Comparison of ENCODE assay signal across 8 mouse cellular contexts in genomic region chr2:131186343-131186742, GRCm38 (mm10). TPM values are rescaled to one million over a fixed set of nuclear protein-coding genes. Genes with fewer than 3 reads are reported as not detected.
DNase-seq lines count a peak whose midpoint lies in the region; ATAC-seq and TF ChIP-seq lines count a peak whose summit lies in the region.

No protein-coding gene starts in this region.

- no peaks in the 10 kb centered on the region for H3K36me3 ChIP-seq in heart, adult 2 months (ENCODE audit: control insufficient read depth, insufficient read depth, low read length)
- H3K36me3 ChIP-seq in E14TG2a.4 (ENCODE audit: insufficient read depth, low read length), result peaks cover 22% of the 10 kb centered on the region
- no peaks in the 10 kb centered on the region for H3K36me3 ChIP-seq in forebrain, embryonic 16.5 days (ENCODE audit: control insufficient read depth, insufficient read depth)
- peaks cover 31% of the 10 kb centered on the region for H3K36me3 ChIP-seq in liver, embryonic 14.5 days (replicated peaks; ENCODE audit: control insufficient read depth, insufficient read depth, low read depth)

- H3K79me2 ChIP-seq in heart, adult 2 months (replicated peaks; ENCODE audit: control insufficient read depth, insufficient read depth, low read length), result no peaks in the 10 kb centered on the region

- DNase-seq in heart, adult 2 months, result no peak
- no peak for DNase-seq in heart, postnatal 14 days
- DNase-seq in liver, embryonic 14.5 days (ENCODE audit: low read depth in 3 of 3, low spot score in 3 of 3), result no peak
- no peak for DNase-seq in ovary, postnatal 10 days (ENCODE audit: low spot score)
- no peak for DNase-seq in ovary, postnatal 14 days (ENCODE audit: low spot score)

- H3K9ac ChIP-seq in heart, adult 2 months (ENCODE audit: low read depth, low read length), result peak overlapping the region; percentile 70
- peak overlapping the region; percentile 80 for H3K9ac ChIP-seq in forebrain, embryonic 16.5 days (replicated peaks; ENCODE audit: low read depth, low read length)
- peak overlapping the region; percentile 95 for H3K9ac ChIP-seq in liver, embryonic 14.5 days (replicated peaks)

- TF ChIP-seq POLR2A in heart, adult 2 months (IDR thresholded peaks at IDR 0.05; ENCODE audit: insufficient read depth, low read depth, low read length), result no peak; the same call in 1 of the 2 replicates

- TF ChIP-seq EP300 in heart, adult 2 months (IDR thresholded peaks at IDR 0.05; ENCODE audit: insufficient read depth, low read depth, low read length), result no peak
- no peak for TF ChIP-seq EP300 in liver, embryonic 14.5 days (IDR thresholded peaks at IDR 0.05; ENCODE audit: low read depth)

- H3K4me1 ChIP-seq in heart, adult 2 months (ENCODE audit: control insufficient read depth, insufficient read depth, low read length), result peaks cover 5% of the 10 kb centered on the region
- peaks cover 45% of the 10 kb centered on the region for H3K4me1 ChIP-seq in E14TG2a.4 (replicated peaks; ENCODE audit: low read depth, low read length)
- peaks cover 29% of the 10 kb centered on the region for H3K4me1 ChIP-seq in forebrain, embryonic 16.5 days (replicated peaks; ENCODE audit: control insufficient read depth, insufficient read depth, low read length)
- H3K4me1 ChIP-seq in liver, embryonic 14.5 days (replicated peaks; ENCODE audit: control insufficient read depth in 2 of 2, insufficient read depth in 2 of 2, low read length in 1 of 2), result peaks cover 27 to 34% of the 10 kb centered on the region in 2 experiments

- ATAC-seq in forebrain, embryonic 16.5 days, result peak; percentile 9; the same call in 1 of the 2 replicates
- ATAC-seq in liver, embryonic 14.5 days (ENCODE audit: insufficient read depth), result peak; percentile 50
- ATAC-seq in cerebellum, adult (ENCODE audit: insufficient number of reproducible peaks, low FRiP score, low TSS enrichment), result no peak

- H3K4me2 ChIP-seq in forebrain, embryonic 16.5 days (ENCODE audit: low read length), result peak overlapping the region; percentile 87
- peak overlapping the region; percentile 98 for H3K4me2 ChIP-seq in liver, embryonic 14.5 days (ENCODE audit: low read depth)

- H3K27ac ChIP-seq in heart, adult 2 months, result peak overlapping the region; percentile 70
- no peak overlapping the region for H3K27ac ChIP-seq in forebrain, embryonic 16.5 days (ENCODE audit: low read length)
- peak overlapping the region; percentile 90 for H3K27ac ChIP-seq in liver, embryonic 14.5 days

- no peak for TF ChIP-seq CTCF in heart, adult 2 months (IDR thresholded peaks at IDR 0.05)
- TF ChIP-seq CTCF in E14TG2a.4 (conservative IDR thresholded peaks at IDR 0.05; ENCODE audit: low read length), result no peak
- no peak for TF ChIP-seq CTCF in liver, embryonic 14.5 days (IDR thresholded peaks at IDR 0.05; ENCODE audit: low read depth)

- no peaks in the 10 kb centered on the region for H3K9me3 ChIP-seq in E14TG2a.4 (ENCODE audit: low read length)
- no peaks in the 10 kb centered on the region for H3K9me3 ChIP-seq in forebrain, embryonic 16.5 days (ENCODE audit: control insufficient read depth, low read length)
- no peaks in the 10 kb centered on the region for H3K9me3 ChIP-seq in liver, embryonic 14.5 days (ENCODE audit: control insufficient read depth, low read length)

- no peaks in the 10 kb centered on the region for H3K27me3 ChIP-seq in heart, adult 2 months (ENCODE audit: control insufficient read depth, insufficient read depth, low read length)
- H3K27me3 ChIP-seq in E14TG2a.4 (ENCODE audit: insufficient read depth, low read length), result peaks cover 18% of the 10 kb centered on the region
- H3K27me3 ChIP-seq in forebrain, embryonic 16.5 days (replicated peaks; ENCODE audit: control insufficient read depth, insufficient read depth, low read length), result no peaks in the 10 kb centered on the region
- no peaks in the 10 kb centered on the region for H3K27me3 ChIP-seq in liver, embryonic 14.5 days (ENCODE audit: control insufficient read depth, insufficient read depth, low read length)

- intact Hi-C loops in heart, adult 2 months (cut with DNase I), result loop anchor here (10.0 kb wide), 1 partner anchor 168 kb away; the partner anchor contains the start of gene Rnf24
- intact Hi-C loops in heart, postnatal 14 days (cut with DNase I), result no loop called here

- peak overlapping the region; percentile 63 for H3K4me3 ChIP-seq in heart, adult 2 months
- peak overlapping the region; percentile 87 for H3K4me3 ChIP-seq in E14TG2a.4 (replicated peaks; ENCODE audit: low read length)
- peak overlapping the region; percentile 73 for H3K4me3 ChIP-seq in forebrain, embryonic 16.5 days (replicated peaks; ENCODE audit: low read length)
- peak overlapping the region; percentile 64 to 78 for H3K4me3 ChIP-seq in liver, embryonic 14.5 days (ENCODE audit: insufficient read depth in 1 of 2, low read depth in 2 of 2, low read length in 2 of 2)

- 3% methylated on average over 14 of the region's 14 CpGs for WGBS in heart, adult 2 months
- whole genome bisulfite sequencing in forebrain, embryonic 16.5 days, result 3% methylated on average over 14 of the region's 14 CpGs
- WGBS in liver, embryonic 14.5 days (ENCODE audit: insufficient replicate concordance), result 6% methylated on average over 14 of the region's 14 CpGs

RNA-seq across cellular contexts. Expression of gene Cdc25b, which starts 0.4 kb away (rescaled TPM):
- 10 to 100 TPM in 1 of 2 experiments, 1 to 10 TPM in 1; 4.3 to 10.3 TPM for total RNA-seq in heart, adult 2 months (2021)
- 9.8 and 12.5 TPM in 2 replicates for polyA plus RNA-seq in heart, adult 2 months (2012; rRNA removed)
- 10 to 100 TPM; 12.2 to 14.4 TPM for total RNA-seq in heart, postnatal 14 days (2021)
- 33.6 and 35.9 TPM in 2 replicates for polyA plus RNA-seq in forebrain, embryonic 16.5 days (2015; fragmentation: Nextera tagmentation; extraction: Ambion mirVana)
- polyA plus RNA-seq in liver, embryonic 14.5 days (2012; rRNA removed), result 156 and 166 TPM in 2 replicates
- polyA plus RNA-seq in liver, embryonic 14.5 days (2014; fragmentation: Nextera tagmentation; extraction: Ambion mirVana), result 184 and 209 TPM in 2 replicates

RNA-seq across cellular contexts. Expression of gene Spef1, which starts 0.7 kb away (rescaled TPM):
- 1 to 10 TPM; 4.4 to 5.2 TPM for total RNA-seq in heart, adult 2 months (2021)
- 3.3 and 4.0 TPM in 2 replicates for polyA plus RNA-seq in heart, adult 2 months (2012; rRNA removed)
- 1 to 10 TPM; 7.6 to 8.3 TPM for total RNA-seq in heart, postnatal 14 days (2021)
- polyA plus RNA-seq in forebrain, embryonic 16.5 days (2015; fragmentation: Nextera tagmentation; extraction: Ambion mirVana), result 11.3 and 12.6 TPM in 2 replicates
- polyA plus RNA-seq in liver, embryonic 14.5 days (2012; rRNA removed), result 2.2 TPM in 2 replicates
- polyA plus RNA-seq in liver, embryonic 14.5 days (2014; fragmentation: Nextera tagmentation; extraction: Ambion mirVana), result 1.3 and 1.4 TPM in 2 replicates

RNA-seq across cellular contexts. Expression of gene Cenpb, which starts 6.5 kb away (rescaled TPM):
- total RNA-seq in heart, adult 2 months (2021), result 10 to 100 TPM; 71.9 to 92.6 TPM
- polyA plus RNA-seq in heart, adult 2 months (2012; rRNA removed), result 57.1 and 58.5 TPM in 2 replicates
- total RNA-seq in heart, postnatal 14 days (2021), result 10 to 100 TPM; 60.6 to 61.0 TPM
- polyA plus RNA-seq in forebrain, embryonic 16.5 days (2015; fragmentation: Nextera tagmentation; extraction: Ambion mirVana), result 16.0 and 16.9 TPM in 2 replicates
- 11.0 and 12.4 TPM in 2 replicates for polyA plus RNA-seq in liver, embryonic 14.5 days (2012; rRNA removed)
- polyA plus RNA-seq in liver, embryonic 14.5 days (2014; fragmentation: Nextera tagmentation; extraction: Ambion mirVana), result 2.7 and 3.0 TPM in 2 replicates

RNA-seq across cellular contexts. Expression of gene Ap5s1, which starts 20.5 kb away (rescaled TPM):
- total RNA-seq in heart, adult 2 months (2021), result 10 to 100 TPM; 33.1 to 41.7 TPM
- 71.4 and 121 TPM in 2 replicates for polyA plus RNA-seq in heart, adult 2 months (2012; rRNA removed)
- 10 to 100 TPM; 37.3 to 40.8 TPM for total RNA-seq in heart, postnatal 14 days (2021)
- polyA plus RNA-seq in forebrain, embryonic 16.5 days (2015; fragmentation: Nextera tagmentation; extraction: Ambion mirVana), result 37.8 and 40.5 TPM in 2 replicates
- polyA plus RNA-seq in liver, embryonic 14.5 days (2012; rRNA removed), result 19.5 and 20.0 TPM in 2 replicates
- 13.1 and 17.0 TPM in 2 replicates for polyA plus RNA-seq in liver, embryonic 14.5 days (2014; fragmentation: Nextera tagmentation; extraction: Ambion mirVana)

RNA-seq across cellular contexts. Expression of gene 1700037H04Rik, which starts 26.5 kb away (rescaled TPM):
- total RNA-seq in heart, adult 2 months (2021), result 10 to 100 TPM in 1 of 2 experiments, 1 to 10 TPM in 1; 9.8 to 11.3 TPM
- 33.6 and 48.9 TPM in 2 replicates for polyA plus RNA-seq in heart, adult 2 months (2012; rRNA removed)
- 10 to 100 TPM; 11.1 to 12.2 TPM for total RNA-seq in heart, postnatal 14 days (2021)
- polyA plus RNA-seq in forebrain, embryonic 16.5 days (2015; fragmentation: Nextera tagmentation; extraction: Ambion mirVana), result 87.5 and 97.1 TPM in 2 replicates
- 105 and 125 TPM in 2 replicates for polyA plus RNA-seq in liver, embryonic 14.5 days (2012; rRNA removed)
- 129 and 153 TPM in 2 replicates for polyA plus RNA-seq in liver, embryonic 14.5 days (2014; fragmentation: Nextera tagmentation; extraction: Ambion mirVana)
